Mouse (Mus musculus) CH12.LX (cell line): ENCODE measurements around the gene Pam16. TPM values are rescaled to one million over a fixed set of nuclear protein-coding genes. Genes with fewer than 3 reads are reported as not detected.

ENCODE experiments used
- DNase-seq: peaks from one replicate; pipeline ENCODE4 v3.0.0-alpha.2; 2013; ENCODE audit errors: extremely low read depth
- H3K27ac ChIP-seq: 2 replicates; pipeline ENCODE4 v1.5.1; 2012; ENCODE audit warnings: low read depth, mild to moderate bottlenecking, control low read depth, moderate library complexity; ENCODE audit not compliant: insufficient read depth
- H3K27me3 ChIP-seq: replicated peaks from 2 replicates; pipeline ENCODE3; 2012; ENCODE audit warnings: inconsistent platforms
- H3K36me3 ChIP-seq, 2 experiments: replicated peaks in 1 of 2; 2 replicates each; pipeline versions ENCODE3 to v1.6.1; 2012; ENCODE audit warnings: inconsistent platforms in 1 of 2, low read length in 1 of 2, mild to moderate bottlenecking in 1 of 2, mixed read lengths in 1 of 2, moderate library complexity in 1 of 2; ENCODE audit not compliant: control insufficient read depth in 1 of 2, insufficient read depth in 1 of 2
- H3K4me1 ChIP-seq, 2 experiments: 2 replicates each; pipeline ENCODE4 v1.6.1; 2012; ENCODE audit warnings: inconsistent platforms in 1 of 2, moderate library complexity in 1 of 2; ENCODE audit not compliant: insufficient read depth in 2 of 2, control insufficient read depth in 1 of 2
- H3K4me2 ChIP-seq: 2 replicates; pipeline ENCODE4 v1.6.1; 2012; ENCODE audit warnings: low read depth, mild to moderate bottlenecking, control low read depth; ENCODE audit not compliant: poor library complexity, insufficient read depth, severe bottlenecking
- H3K4me3 ChIP-seq, 3 experiments: fragments of 150-350 bp in 1 of 3; sonication (generic) in 1 of 3; replicated peaks in 1 of 3; 2 replicates each; pipeline versions ENCODE3 to v1.5.1; 2011 to 2012; ENCODE audit warnings: low read depth in 2 of 3, low read length in 2 of 3, mild to moderate bottlenecking in 2 of 3, moderate library complexity in 2 of 3, control low read depth in 1 of 3, improper control_type of control experiment in 1 of 3, inconsistent platforms in 1 of 3, mixed read lengths in 1 of 3; ENCODE audit not compliant: poor library complexity in 1 of 3
- H3K79me2 ChIP-seq: replicated peaks from 2 replicates; pipeline ENCODE4 v1.6.1; 2012; ENCODE audit warnings: mild to moderate bottlenecking, moderate library complexity; ENCODE audit not compliant: control insufficient read depth, poor library complexity, insufficient read depth, severe bottlenecking; ENCODE audit errors: extremely low read depth
- H3K9ac ChIP-seq: 2 replicates; pipeline ENCODE4 v1.6.1; 2012; ENCODE audit warnings: low read depth, mild to moderate bottlenecking, control low read depth, moderate library complexity; ENCODE audit not compliant: insufficient read depth
- H3K9me3 ChIP-seq: replicated peaks from 2 replicates; pipeline ENCODE3; 2012; ENCODE audit warnings: low read length, inconsistent platforms, mixed read lengths
- CHD2 ChIP-seq: IDR thresholded peaks from 2 replicates; pipeline ENCODE4 v1.6.1; 2011; ENCODE audit warnings: low read length, improper control_type of control experiment
- CTCF ChIP-seq, 2 experiments: IDR thresholded peaks in 1 of 2; conservative IDR thresholded peaks in 1 of 2; 2 replicates each; pipeline ENCODE4 v1.5.1; 2011 to 2012; ENCODE audit warnings: low read depth in 2 of 2, low read length in 2 of 2, improper control_type of control experiment in 1 of 2, inconsistent platforms in 1 of 2, mild to moderate bottlenecking in 1 of 2, moderate library complexity in 1 of 2
- E2F4 ChIP-seq: IDR thresholded peaks from 2 replicates; pipeline ENCODE4 v1.6.1; 2011; ENCODE audit warnings: low read depth, low read length, improper control_type of control experiment; ENCODE audit not compliant: insufficient replicate concordance
- ETS1 ChIP-seq: conservative IDR thresholded peaks from 2 replicates; pipeline ENCODE4 v1.6.1; 2012; ENCODE audit warnings: low read depth, mild to moderate bottlenecking, inconsistent platforms, low read length, improper control_type of control experiment, moderate library complexity
- HCFC1 ChIP-seq: IDR thresholded peaks from 2 replicates; pipeline ENCODE4 v1.6.1; 2012; ENCODE audit warnings: low read depth, mild to moderate bottlenecking, inconsistent platforms, low read length, improper control_type of control experiment
- JUN ChIP-seq: IDR thresholded peaks from 2 replicates; pipeline ENCODE4 v1.6.1; 2011; ENCODE audit warnings: low read depth, mild to moderate bottlenecking, low read length, improper control_type of control experiment, moderate library complexity; ENCODE audit not compliant: insufficient read depth
- JUND ChIP-seq: conservative IDR thresholded peaks from 2 replicates; pipeline ENCODE4 v1.6.1; 2011; ENCODE audit warnings: low read depth, low read length, improper control_type of control experiment
- MAX ChIP-seq: IDR thresholded peaks from 2 replicates; pipeline ENCODE4 v1.6.1; 2011; ENCODE audit warnings: low read length, improper control_type of control experiment
- MAZ ChIP-seq: IDR thresholded peaks from 2 replicates; pipeline ENCODE4 v1.6.1; 2012; ENCODE audit warnings: low read depth, mild to moderate bottlenecking, inconsistent platforms, low read length, improper control_type of control experiment, moderate library complexity
- MXI1 ChIP-seq: IDR thresholded peaks from 2 replicates; pipeline ENCODE4 v1.6.1; 2011; ENCODE audit warnings: mild to moderate bottlenecking, low read depth, low read length, improper control_type of control experiment
- MYC ChIP-seq: IDR thresholded peaks from 2 replicates; pipeline ENCODE4 v1.6.1; 2011; ENCODE audit warnings: low read depth, mild to moderate bottlenecking, improper control_type of control experiment, low read length
- NELFE ChIP-seq: IDR thresholded peaks from 2 replicates; pipeline ENCODE4 v1.6.1; 2011; ENCODE audit warnings: low read depth, low read length, improper control_type of control experiment
- PAX5 ChIP-seq: IDR thresholded peaks from 2 replicates; pipeline ENCODE4 v1.6.1; 2012; ENCODE audit warnings: low read length, inconsistent platforms, mixed read lengths
- POLR2A ChIP-seq: IDR thresholded peaks from 2 replicates; pipeline ENCODE4 v1.6.1; 2011; ENCODE audit warnings: low read depth, mild to moderate bottlenecking, improper control_type of control experiment, low read length
- POLR2AphosphoS2 ChIP-seq: IDR thresholded peaks from 2 replicates; pipeline ENCODE4 v1.6.1; 2011; ENCODE audit warnings: low read depth, low read length, improper control_type of control experiment
- TBP ChIP-seq: conservative IDR thresholded peaks from 2 replicates; pipeline ENCODE4 v1.6.1; 2011; ENCODE audit warnings: low read depth, low read length, improper control_type of control experiment
- TCF12 ChIP-seq: IDR thresholded peaks from 2 replicates; pipeline ENCODE4 v1.6.1; 2014; ENCODE audit warnings: low read depth, mild to moderate bottlenecking, inconsistent platforms, low read length, improper control_type of control experiment
- USF2 ChIP-seq: conservative IDR thresholded peaks from 2 replicates; pipeline ENCODE4 v1.6.1; 2011; ENCODE audit warnings: low read depth, low read length, improper control_type of control experiment
- ZKSCAN1 ChIP-seq: IDR thresholded peaks from 2 replicates; pipeline ENCODE4 v1.6.1; 2012; ENCODE audit warnings: low read depth, inconsistent platforms, low read length, improper control_type of control experiment, borderline replicate concordance
- ZMIZ1 ChIP-seq: IDR thresholded peaks from 2 replicates; pipeline ENCODE4 v1.6.1; 2012; ENCODE audit warnings: low read depth, mild to moderate bottlenecking, inconsistent platforms, low read length, improper control_type of control experiment
- ZNF384 ChIP-seq: IDR thresholded peaks from 2 replicates; pipeline ENCODE4 v1.6.1; 2012; ENCODE audit warnings: low read depth, low read length, improper control_type of control experiment, inconsistent platforms
- dilution Hi-C: fragments of 300-500 bp; cut with MboI; formaldehyde crosslinking; loops from 2 replicates; pipeline ENCODE4 v1.14.3; 2020; ENCODE audit warnings: low sequenced_read_pairs; ENCODE audit not compliant: extremely low pct_unique_long_range_greater_than_20kb, extremely low pct_ligation_motif_present
- in situ Hi-C: fragments of 300-500 bp; cut with MboI; formaldehyde crosslinking; loops from 3 replicates; pipeline ENCODE4 v1.14.3; 2019; ENCODE audit warnings: low sequenced_read_pairs, low pct_ligation_motif_present, low pct_unique_long_range_greater_than_20kb, mixed read lengths
- polyA plus RNA-seq: library from polyadenylated mRNA; unstranded; fragments of >175 nt; gene quantifications from 2 replicates; pipeline ENCODE4 v1.2.1, GENCODE M21; 2012; ENCODE audit warnings: low read depth; ENCODE audit not compliant: insufficient read length
- total RNA-seq, 2 experiments: library from RNA; depleted of rRNA; stranded (reverse); fragments of 300-350 nt in 1 of 2; fragments of >200 nt in 1 of 2; gene quantifications; 2 replicates each; pipeline ENCODE4 v1.2.3; 2012 to 2014

Gene Pam16
- total and polyA plus RNA-seq, 3 experiments = 11.6 to 152 (median 103) TPM

- H3K36me3 ChIP-seq = peaks cover 68 to 95% of the 10 kb centered on the region in 2 experiments
- no peak for DNase-seq
- H3K4me1 ChIP-seq = peaks cover 0 to 22% of the 10 kb centered on the region in 2 experiments; a peak in 2 of 4 replicates
- no peak overlapping the region for H3K9ac ChIP-seq
- H3K4me2 ChIP-seq = no peak overlapping the region
- H3K27ac ChIP-seq = no peak overlapping the region
- H3K27me3 ChIP-seq = no peaks in the 10 kb centered on the region
- in situ Hi-C loops = no loop called here
- H3K4me3 ChIP-seq = no peak overlapping the region
- TF ChIP-seq JUND (no peak), E2F4 (no peak), USF2 (no peak), MAZ (no peak), CHD2 (no peak), PAX5 (no peak), TBP (no peak), ETS1 (no peak), POLR2A (no peak), JUN (no peak), ZMIZ1 (no peak), TCF12 (no peak), CTCF (conservative IDR thresholded peaks at IDR 0.05 in 1 of 2, IDR thresholded peaks at IDR 0.05 in 1 of 2; ENCODE audit: low read depth in 2 of 2, low read length in 2 of 2) (no peak), ZNF384 (no peak), NELFE (no peak), MXI1 (no peak), POLR2AphosphoS2 (no peak)
- no peaks in the 10 kb centered on the region for H3K79me2 ChIP-seq
- dilution Hi-C loops = no loop called here
- no peaks in the 10 kb centered on the region for H3K9me3 ChIP-seq
Measured at GRCm38 (mm10) chr16:4654706-4655105, 29.9 kb upstream of the Pam16 start.

- H3K4me2 ChIP-seq = no peak overlapping the region
- peaks cover 0 to 13% of the 10 kb centered on the region in 2 experiments; a peak in 2 of 4 replicates for H3K4me1 ChIP-seq
- no peaks in the 10 kb centered on the region for H3K27me3 ChIP-seq
- in situ Hi-C loops (no loop called here), dilution Hi-C loops (no loop called here)
- H3K36me3 ChIP-seq = peaks cover 81 to 100% of the 10 kb centered on the region in 2 experiments
- TF ChIP-seq JUND (no peak), HCFC1 (no peak), ZKSCAN1 (no peak), MAX (no peak), USF2 (no peak), MYC (no peak)
- TF ChIP-seq, all 38 proteins: peak for 0
- H3K9me3 ChIP-seq = no peaks in the 10 kb centered on the region
- no peak overlapping the region for H3K9ac ChIP-seq
- H3K4me3 ChIP-seq = no peak overlapping the region
- no peaks in the 10 kb centered on the region for H3K79me2 ChIP-seq
- H3K27ac ChIP-seq = no peak overlapping the region
- DNase-seq = no peak
Measured at GRCm38 (mm10) chr16:4652707-4653416, 28.1 kb upstream of the Pam16 start.
